Mouse (Mus musculus): Measurements from ENCODE around the gene Zcchc18. TPM values are rescaled to one million over a fixed set of nuclear protein-coding genes. Genes with fewer than 3 reads are reported as not detected.

The Zcchc18 gene
- total RNA-seq, 4 experiments from 2014 or later = 270 to 291 (median 281) TPM

Other genes starting within 250 kb of the Zcchc18 start
- gene Morf4l2, start 249.5 kb upstream of the Zcchc18 start, total RNA-seq (2022) = 100 to 1,000 TPM; 291 to 334 (median 319) TPM
- under 1 TPM; 0.21 to 0.67 (median 0.38) TPM for gene Glra4, start 213.0 kb upstream of the Zcchc18 start, total RNA-seq (2022)
- 100 to 1,000 TPM; 799 to 917 (median 880) TPM for gene Plp1, start 170.5 kb upstream of the Zcchc18 start, total RNA-seq (2022)
- gene Rab9b, start 124.4 kb upstream of the Zcchc18 start, total RNA-seq (2022) = 10 to 100 TPM; 15.7 to 20.4 (median 17.3) TPM
- not detected for gene H2bfm, start 65.8 kb upstream of the Zcchc18 start, total RNA-seq (2022)
- gene Tmsb15b2, start 17.7 kb upstream of the Zcchc18 start, total RNA-seq (2022) = 10 to 100 TPM; 10.5 to 27.6 (median 20.0) TPM
- 1 to 10 TPM; 1.3 to 5.9 (median 2.0) TPM for gene Tmsb15l, start 16.3 kb upstream of the Zcchc18 start, total RNA-seq (2022)
- 10 to 100 TPM in 1 of 4 experiments, 1 to 10 TPM in 3; 1.6 to 10.7 (median 7.7) TPM for gene Tmsb15b1, start 16.3 kb upstream of the Zcchc18 start, total RNA-seq (2022)
- gene Slc25a53, start 45.1 kb downstream of the Zcchc18 start, total RNA-seq (2022) = 10 to 100 TPM; 21.4 to 39.2 (median 30.0) TPM
- gene Fam199x, start 56.4 kb downstream of the Zcchc18 start, total RNA-seq (2022) = 10 to 100 TPM in 3 of 4 experiments, 1 to 10 TPM in 1; 9.7 to 11.0 (median 10.4) TPM
- gene Esx1, start 128.9 kb downstream of the Zcchc18 start, total RNA-seq (2022) = not detected